21 mouse cellular contexts compared by ENCODE assay signal in the genomic region with DNA sequence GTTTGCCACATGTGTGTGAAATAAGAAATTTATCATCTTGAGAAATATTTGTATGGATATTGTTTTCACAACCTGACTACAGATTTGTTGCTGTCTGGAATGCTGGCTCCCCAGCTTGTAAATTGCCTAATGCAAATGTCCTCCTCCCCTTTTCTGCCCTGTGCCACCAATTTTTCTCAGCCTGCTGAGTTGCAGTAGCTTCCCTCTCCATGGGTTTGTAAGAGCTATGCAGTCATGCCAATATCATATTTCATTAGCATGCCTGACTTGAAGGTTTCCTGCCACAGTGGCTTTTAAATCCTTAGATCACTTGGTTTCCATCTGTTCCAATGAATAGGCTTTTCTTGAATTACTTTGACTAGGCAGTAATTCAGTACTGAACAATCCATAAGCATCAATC.
DNase-seq lines count a peak whose midpoint lies in the region; ATAC-seq and TF ChIP-seq lines count a peak whose summit lies in the region.
"Had no signal": no experiment of that assay in that cellular context is flagged by ENCODE, and none has a peak within 500 bp of the region (broad histone marks: within the 10 kb centered on the region; RNA-seq: fewer than 3 reads in every experiment).

No protein-coding gene starts in this region.

- DNase-seq in cerebellum, postnatal 10 days: peak; percentile 5 to 15
- DNase-seq in cerebellum, adult 9-11 months: no peak
- peak; percentile 43 for DNase-seq in brain, embryonic 14.5 days (ENCODE audit: low read depth)
- peak; percentile 54 for DNase-seq in hindbrain, postnatal 0 days (ENCODE audit: low spot score)
- no peak for DNase-seq in heart, embryonic 10.5 days (ENCODE audit: low spot score)
- DNase-seq in left cerebral cortex, postnatal 4 days: no peak
- DNase-seq: adrenal gland, postnatal 36 days; cerebellum, adult 8-10 months; heart, postnatal 36 days; kidney, adult 18-20 months; kidney, postnatal 14 days; right cerebral cortex, postnatal 25 days; thymus, postnatal 25 days had no signal

- no peak overlapping the region for H3K9ac ChIP-seq in hindbrain, embryonic 15.5 days
- no peak overlapping the region for H3K9ac ChIP-seq in hindbrain, embryonic 12.5 days
- H3K9ac ChIP-seq in hindbrain, postnatal 0 days (replicated peaks; ENCODE audit: low read length): no peak overlapping the region
- H3K9ac ChIP-seq: heart, embryonic 12.5 days; liver, embryonic 12.5 days; lung, embryonic 14.5 days; midbrain, embryonic 15.5 days had no signal

- peak; percentile 27; the same call in 1 of the 2 replicates for ATAC-seq in hindbrain, embryonic 15.5 days (ENCODE audit: low FRiP score, low read depth)
- no peak for ATAC-seq in hindbrain, embryonic 12.5 days (ENCODE audit: low FRiP score)
- ATAC-seq in hindbrain, postnatal 0 days: peak; percentile 66; the same call in 1 of the 2 replicates
- ATAC-seq: CD4-positive, CD25-positive, alpha-beta regulatory T cell, adult 4 months; liver, embryonic 12.5 days; midbrain, embryonic 15.5 days had no signal

- no peaks in the 10 kb centered on the region for H3K4me1 ChIP-seq in hindbrain, embryonic 15.5 days (replicated peaks)
- H3K4me1 ChIP-seq in hindbrain, embryonic 12.5 days: no peaks in the 10 kb centered on the region
- H3K4me1 ChIP-seq in hindbrain, postnatal 0 days (ENCODE audit: insufficient read depth, low read length): no peaks in the 10 kb centered on the region
- no peaks in the 10 kb centered on the region for H3K4me1 ChIP-seq in heart, embryonic 10.5 days
- H3K4me1 ChIP-seq: heart, embryonic 12.5 days; liver, embryonic 12.5 days; midbrain, embryonic 15.5 days had no signal

- intact Hi-C loops in left cerebral cortex, postnatal 4 days (cut with DNase I): no loop called here

- TF ChIP-seq POLR2A in brain, embryonic 14.5 days (IDR thresholded peaks at IDR 0.05; ENCODE audit: borderline replicate concordance, extremely low read depth, insufficient read depth, insufficient read length, poor library complexity, severe bottlenecking): no peak

- no peak overlapping the region for H3K4me3 ChIP-seq in hindbrain, embryonic 15.5 days
- no peak overlapping the region for H3K4me3 ChIP-seq in hindbrain, embryonic 12.5 days
- H3K4me3 ChIP-seq in hindbrain, postnatal 0 days (ENCODE audit: low read length): no peak overlapping the region
- no peak overlapping the region for H3K4me3 ChIP-seq in heart, embryonic 10.5 days
- H3K4me3 ChIP-seq: heart, embryonic 12.5 days; liver, embryonic 12.5 days; midbrain, embryonic 15.5 days had no signal

- no peak overlapping the region for H3K27ac ChIP-seq in hindbrain, embryonic 15.5 days (replicated peaks)
- H3K27ac ChIP-seq in hindbrain, embryonic 12.5 days: no peak overlapping the region
- no peak overlapping the region for H3K27ac ChIP-seq in hindbrain, postnatal 0 days
- H3K27ac ChIP-seq in heart, embryonic 10.5 days: no peak overlapping the region
- H3K27ac ChIP-seq: liver, embryonic 12.5 days; midbrain, embryonic 15.5 days had no signal

- TF ChIP-seq CTCF in brain, embryonic 14.5 days (IDR thresholded peaks at IDR 0.05; ENCODE audit: borderline replicate concordance, extremely low read depth, insufficient read depth, insufficient read length): no peak
- no peak for TF ChIP-seq CTCF in hindbrain, postnatal 0 days (IDR thresholded peaks at IDR 0.05; ENCODE audit: low read depth)

- no peaks in the 10 kb centered on the region for H3K9me3 ChIP-seq in hindbrain, embryonic 15.5 days
- no peaks in the 10 kb centered on the region for H3K9me3 ChIP-seq in hindbrain, embryonic 12.5 days (replicated peaks)
- no peaks in the 10 kb centered on the region for H3K9me3 ChIP-seq in hindbrain, postnatal 0 days (ENCODE audit: low read length)
- no peaks in the 10 kb centered on the region for H3K9me3 ChIP-seq in heart, embryonic 10.5 days
- H3K9me3 ChIP-seq: G1E; liver, embryonic 12.5 days; midbrain, embryonic 15.5 days had no signal

- no peaks in the 10 kb centered on the region for H3K27me3 ChIP-seq in hindbrain, embryonic 15.5 days
- H3K27me3 ChIP-seq in hindbrain, embryonic 12.5 days: no peaks in the 10 kb centered on the region
- H3K27me3 ChIP-seq in hindbrain, postnatal 0 days (ENCODE audit: insufficient read depth, low read length): no peaks in the 10 kb centered on the region
- H3K27me3 ChIP-seq in heart, embryonic 10.5 days (ENCODE audit: insufficient read depth, poor library complexity, severe bottlenecking): no peaks in the 10 kb centered on the region
- H3K27me3 ChIP-seq: heart, embryonic 12.5 days; liver, embryonic 12.5 days; midbrain, embryonic 15.5 days had no signal

- no peaks in the 10 kb centered on the region for H3K36me3 ChIP-seq in hindbrain, embryonic 15.5 days
- no peaks in the 10 kb centered on the region for H3K36me3 ChIP-seq in hindbrain, embryonic 12.5 days
- H3K36me3 ChIP-seq in hindbrain, postnatal 0 days (ENCODE audit: insufficient read depth, low read length): no peaks in the 10 kb centered on the region
- no peaks in the 10 kb centered on the region for H3K36me3 ChIP-seq in heart, embryonic 10.5 days
- H3K36me3 ChIP-seq: G1E; heart, embryonic 12.5 days; liver, embryonic 12.5 days; midbrain, embryonic 15.5 days had no signal

- H3K4me2 ChIP-seq in hindbrain, embryonic 15.5 days: no peak overlapping the region
- H3K4me2 ChIP-seq in hindbrain, embryonic 12.5 days (replicated peaks): no peak overlapping the region
- no peak overlapping the region for H3K4me2 ChIP-seq in hindbrain, postnatal 0 days (ENCODE audit: low read depth, low read length)
- H3K4me2 ChIP-seq: heart, embryonic 12.5 days; liver, embryonic 12.5 days; lung, embryonic 14.5 days; midbrain, embryonic 15.5 days had no signal

Comparison
In these comparisons a context has a peak if more than half of its experiments do, and no peak if none do; other contexts are left out.
1. DNase-seq: peak in cerebellum, postnatal 10 days (2 of 2), brain, embryonic 14.5 days (single experiment) and hindbrain, postnatal 0 days (single experiment); none in cerebellum, adult 9-11 months (single experiment), heart, embryonic 10.5 days (single experiment) and left cerebral cortex, postnatal 4 days (single experiment).